Mouse (Mus musculus): ENCODE data around the gene Katnbl1.

Gene Katnbl1

DNA sequence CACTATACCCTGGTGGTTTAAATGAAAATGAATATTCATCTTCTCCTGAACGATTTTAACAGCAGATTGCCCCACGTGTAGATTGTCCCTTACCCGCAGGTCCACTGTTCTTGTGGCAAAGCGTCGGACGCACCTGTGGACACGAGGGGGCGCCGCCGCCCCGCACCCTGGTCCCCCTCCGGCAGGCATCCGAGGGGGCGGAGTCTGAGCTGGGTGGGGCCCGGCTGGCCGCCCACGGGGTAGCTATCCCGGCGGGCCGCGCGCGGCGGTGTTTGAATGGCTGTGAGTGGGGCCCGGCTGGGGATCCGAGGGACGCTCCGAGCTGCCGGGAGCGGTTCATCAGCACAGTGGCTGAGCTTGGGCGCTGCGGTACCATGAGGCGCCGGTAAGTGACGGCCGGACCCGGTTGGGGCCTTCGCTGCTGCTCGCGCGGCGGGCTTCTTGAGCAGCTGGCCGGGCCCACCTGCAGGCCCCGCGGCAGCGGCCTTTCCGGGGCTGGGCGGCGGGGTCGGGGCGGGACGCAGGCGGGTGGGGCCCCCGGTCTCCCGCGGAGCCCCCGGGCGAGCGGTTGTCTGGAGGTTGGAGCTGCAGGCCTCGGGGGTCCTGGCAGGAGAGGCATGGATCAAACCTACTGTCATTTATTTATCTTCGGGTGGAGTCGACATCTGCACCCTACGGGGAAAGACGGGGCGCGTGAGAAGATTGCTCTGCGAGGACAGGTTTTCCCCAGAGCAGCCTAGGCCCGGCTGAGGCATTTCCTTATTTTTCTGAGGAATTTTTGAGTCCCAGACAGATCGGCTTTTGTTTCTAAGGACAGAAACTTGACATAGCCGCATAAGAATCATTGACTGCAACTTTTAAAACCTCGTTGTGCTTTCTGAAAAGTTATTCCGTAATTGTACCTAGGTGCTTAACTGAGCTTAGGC is at the start of gene Katnbl1:
Katnbl1 (plus strand) TSS at position 239 of the 926 bp plus-strand sequence.
- in situ Hi-C loops (cut with MboI, MseI) = loop anchor here in 1 of 2 experiments (5.0 kb wide), 1 partner anchor 103 kb away; the partner anchor contains the start of gene Chrm5

GRCm38 (mm10) chr2:112332051-112332898 is 46.7 kb upstream of the Katnbl1 start:
- in situ Hi-C loops (cut with MboI, MseI) = loop anchor here in 1 of 2 experiments (10.0 kb wide), 1 partner anchor 137 kb away; no protein-coding TSS in a partner anchor

GRCm38 (mm10) chr2:112337211-112337610 is 41.8 kb upstream of the Katnbl1 start:
- in situ Hi-C loops (cut with MboI, MseI) = loop anchor here in 1 of 2 experiments (10.0 kb wide), 1 partner anchor 142 kb away; no protein-coding TSS in a partner anchor

DNA sequence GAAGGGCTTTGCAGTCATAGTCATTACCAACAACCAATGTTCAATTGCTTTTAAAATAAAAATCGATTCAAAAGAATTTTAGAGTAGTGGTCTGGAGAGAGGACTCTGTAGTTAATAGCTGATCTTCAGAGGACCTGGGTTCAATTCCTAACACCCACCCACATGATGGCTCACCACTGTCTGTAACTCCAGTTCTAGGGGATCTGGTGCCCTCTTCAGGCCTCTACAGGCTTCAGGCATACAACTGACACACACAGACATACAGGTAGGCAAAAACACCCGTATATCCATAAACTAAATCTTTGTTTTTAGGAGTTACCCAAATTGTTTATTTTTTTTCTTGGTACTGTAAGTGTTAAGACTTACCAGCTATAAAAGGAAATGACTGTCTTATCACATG is 39.3 kb upstream of the Katnbl1 start:
- in situ Hi-C loops (cut with MboI, MseI) = loop anchor here in 1 of 2 experiments (10.0 kb wide), 1 partner anchor 145 kb away; no protein-coding TSS in a partner anchor

DNA sequence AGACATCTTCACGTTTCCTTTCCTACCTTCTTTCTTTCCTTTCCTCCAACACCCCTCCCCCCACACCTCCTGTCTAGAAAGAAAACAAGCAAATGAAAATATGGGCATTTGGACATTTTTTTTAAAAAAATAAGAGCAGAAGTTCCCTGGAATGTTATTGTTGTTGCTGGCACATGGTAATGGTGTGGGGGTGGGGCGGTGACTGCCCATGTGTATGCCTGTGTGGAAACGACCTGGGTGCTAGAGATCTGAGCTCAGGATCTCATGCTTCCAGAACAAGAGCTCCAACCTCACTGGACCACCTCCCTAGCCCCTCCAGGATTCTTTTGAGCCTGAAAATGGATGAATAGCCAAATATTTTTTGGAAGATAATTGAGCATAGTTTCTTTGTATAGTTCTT is 37.9 kb upstream of the Katnbl1 start:
- in situ Hi-C loops (cut with MboI, MseI) = no loop called here

DNA sequence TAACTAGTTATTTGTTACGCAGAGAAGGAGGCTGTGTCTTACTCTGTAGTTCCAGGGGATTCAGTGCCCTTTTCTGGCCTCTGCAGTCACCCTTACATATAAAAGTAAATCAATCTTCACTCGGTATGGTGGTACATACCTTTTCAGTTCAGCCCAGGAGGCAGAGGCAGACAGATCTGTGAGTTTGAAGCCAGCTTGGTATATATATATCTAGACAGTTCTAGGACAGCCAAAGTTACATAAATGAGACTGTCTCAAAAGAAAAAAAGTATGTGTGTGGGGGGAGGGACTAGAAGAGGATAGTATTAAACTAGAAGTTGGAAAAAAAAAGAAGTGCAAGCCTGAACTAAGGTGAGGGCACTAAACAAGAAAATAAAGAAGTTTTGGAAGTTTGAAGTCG is 30.8 kb upstream of the Katnbl1 start:
- in situ Hi-C loops (cut with MboI, MseI) = loop anchor here in 1 of 2 experiments (5.0 kb wide), 1 partner anchor 51 kb away; no protein-coding TSS in a partner anchor

DNA sequence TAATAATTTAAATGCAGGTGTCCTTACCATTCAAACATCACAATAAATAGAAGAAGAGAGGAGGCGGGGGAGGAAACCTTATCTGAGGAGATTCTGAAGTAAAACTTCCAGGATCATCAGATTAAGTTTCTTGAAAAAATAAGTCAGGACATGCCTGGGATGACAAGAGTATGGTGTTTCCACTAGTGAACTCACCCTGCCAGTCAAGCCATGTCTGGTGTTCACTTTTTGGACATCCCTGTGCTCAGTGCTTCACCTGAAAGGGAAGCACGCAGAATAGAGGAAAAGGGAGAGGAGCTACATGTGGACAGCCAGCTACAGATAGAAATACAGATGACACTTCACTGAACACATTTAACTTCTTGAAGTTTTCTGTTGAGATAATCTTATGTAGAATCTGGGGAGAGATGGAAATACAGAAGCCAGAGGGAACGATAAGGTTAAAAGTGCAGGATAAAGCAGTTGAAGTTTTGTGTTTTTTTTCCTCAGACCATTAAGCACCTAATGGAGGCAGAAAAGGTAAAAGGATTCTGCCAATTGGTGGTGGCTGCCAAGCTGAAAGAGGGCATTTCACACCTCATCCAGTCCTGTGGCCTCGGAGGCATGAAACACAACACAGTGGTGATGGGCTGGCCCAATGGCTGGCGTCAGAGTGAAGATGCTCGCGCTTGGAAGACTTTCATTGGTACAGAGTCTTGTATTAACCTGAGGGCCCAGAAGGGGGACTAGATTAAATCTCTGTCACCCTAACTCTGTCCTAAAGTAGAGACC is 25.1 kb upstream of the Katnbl1 start:
- in situ Hi-C loops (cut with MboI, MseI) = loop anchor here in 1 of 2 experiments (10.0 kb wide), 1 partner anchor 1471 kb away; the partner anchor contains the start of gene Scg5

- in situ Hi-C loops (cut with MboI, MseI) = loop anchor here in 1 of 2 experiments (5.0 to 10.0 kb wide), 2 partner anchors 97 to 1465 kb away; partner anchors contain the start of genes Nop10 and Scg5
These were observed 19.4 kb upstream of the Katnbl1 start for GRCm38 (mm10) chr2:112359611-112360010.

- in situ Hi-C loops (cut with MboI, MseI) = no loop called here
These were observed 18.8 kb upstream of the Katnbl1 start for GRCm38 (mm10) chr2:112360012-112360780.

DNA sequence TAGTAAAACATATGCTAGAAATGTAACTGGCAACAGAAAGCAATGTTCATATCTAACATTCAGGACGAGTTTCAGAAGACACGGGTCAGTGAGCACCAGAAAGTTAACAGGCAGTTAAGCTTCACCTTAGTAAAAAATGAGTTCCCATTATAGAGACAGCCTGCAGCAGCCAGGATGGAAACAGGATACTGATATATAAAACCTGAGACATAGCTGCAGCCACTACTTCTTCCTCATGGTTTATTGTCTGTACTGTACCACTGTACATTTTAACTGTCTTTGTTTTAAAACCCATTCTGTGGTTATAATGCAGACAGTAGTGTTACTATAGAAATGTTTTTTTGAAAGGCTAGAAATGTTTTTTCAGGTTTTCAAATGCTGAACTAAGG is 18.2 kb upstream of the Katnbl1 start:
- in situ Hi-C loops (cut with MboI, MseI) = no loop called here

- in situ Hi-C loops (cut with MboI, MseI) = no loop called here
These were observed 11.8 kb upstream of the Katnbl1 start for GRCm38 (mm10) chr2:112367222-112367621.

DNA sequence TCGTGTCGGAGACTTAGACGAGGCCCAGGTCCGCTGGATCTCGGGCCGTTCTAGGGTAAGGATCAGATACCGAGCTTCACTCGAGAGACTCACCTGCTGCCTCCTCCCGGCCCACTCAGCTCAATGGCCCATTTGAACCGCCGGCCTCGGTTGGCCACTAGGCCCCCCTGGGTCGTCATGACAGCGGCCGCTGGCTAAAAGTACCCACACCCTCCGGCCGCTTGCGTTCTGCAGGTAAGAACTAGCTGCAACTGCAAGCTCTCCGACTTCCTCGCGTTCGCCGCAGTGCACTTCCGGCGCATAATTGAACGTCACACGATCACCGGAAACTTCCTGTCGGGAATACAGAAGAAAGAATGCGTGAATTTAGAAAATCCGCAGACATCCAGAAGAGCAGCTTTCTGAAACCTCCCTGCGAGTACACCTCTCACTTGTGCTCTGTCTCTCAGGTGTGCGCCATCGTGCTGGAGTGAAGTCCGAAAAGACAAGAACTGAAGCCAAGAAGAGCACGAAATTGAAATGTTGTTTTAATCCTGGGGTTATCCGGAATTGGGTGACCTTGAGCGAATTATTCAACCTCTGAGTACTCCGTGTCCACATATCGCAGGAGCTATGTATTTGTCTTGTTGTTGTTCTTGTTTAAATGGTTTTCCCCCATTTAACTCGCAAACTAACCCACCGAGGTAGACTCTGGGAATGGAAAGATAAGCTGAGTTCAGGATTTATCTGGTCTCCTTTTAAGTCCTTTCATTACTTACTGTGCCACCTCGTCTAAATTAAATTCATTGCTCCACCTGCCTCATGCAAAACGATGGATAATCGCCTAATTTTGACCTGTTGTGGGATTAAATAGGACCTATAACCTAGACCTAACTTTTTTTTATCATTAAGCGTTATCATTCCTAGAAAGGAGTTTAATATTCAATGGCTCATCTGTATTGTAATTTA is 11.0 kb upstream of the Katnbl1 start, which contains the start of gene Emc4:
Emc4 (minus strand) TSS at position 302 of the 948 bp plus-strand sequence.
- in situ Hi-C loops (cut with MboI, MseI) = no loop called here

GRCm38 (mm10) chr2:112369941-112370340 is 9.1 kb upstream of the Katnbl1 start:
- in situ Hi-C loops (cut with MboI, MseI) = loop anchor here (5.0 kb wide), 2 partner anchors 82 to 108 kb away; partner anchors contain the start of genes Emc7 (in 2 of the 2) and Nop10 (in 1 of the 2)

GRCm38 (mm10) chr2:112373141-112373540 is 5.9 kb upstream of the Katnbl1 start:
- in situ Hi-C loops (cut with MboI, MseI) = loop anchor here (5.0 kb wide), 2 partner anchors 79 to 111 kb away; partner anchors contain the start of genes Emc7 (in 2 of the 2) and Nop10 (in 1 of the 2)

- in situ Hi-C loops (cut with MboI, MseI) = loop anchor here (5.0 kb wide), 3 partner anchors 78 to 112 kb away; partner anchors contain the start of genes Emc7 (in 2 of the 2), Chrm5 (in 1 of the 2) and Nop10 (in 1 of the 2)
These were observed 4.4 kb upstream of the Katnbl1 start for GRCm38 (mm10) chr2:112374610-112375009.

GRCm38 (mm10) chr2:112380131-112380530 is 1.1 kb downstream of the Katnbl1 start:
- in situ Hi-C loops (cut with MboI, MseI) = no loop called here

GRCm38 (mm10) chr2:112381219-112381618 is 2.2 kb downstream of the Katnbl1 start:
- in situ Hi-C loops (cut with MboI, MseI) = no loop called here

DNA sequence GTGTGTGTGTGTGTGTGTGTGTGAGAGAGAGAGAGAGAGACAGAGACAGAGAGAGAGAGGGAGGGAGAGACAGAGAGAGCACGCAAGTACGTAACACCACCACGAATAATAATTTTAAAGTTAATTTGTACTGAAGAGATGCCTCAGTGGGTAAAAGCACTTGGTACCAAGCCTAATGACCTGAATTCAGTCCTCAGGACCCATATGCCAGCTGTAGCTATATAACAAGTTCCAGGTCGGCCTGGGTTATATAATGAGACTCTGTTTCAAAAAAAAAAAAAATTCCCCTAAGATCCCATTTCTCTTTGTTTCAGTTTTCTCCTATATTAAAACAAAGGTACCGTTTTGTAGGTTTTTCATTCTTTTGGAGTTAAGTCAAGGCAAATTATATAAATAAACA is 11.8 kb downstream of the Katnbl1 start:
- in situ Hi-C loops (cut with MboI, MseI) = no loop called here

All from T-helper 17 cell (primary cell).